In genomic region chr9:95256680-95257316, GRCm38 (mm10) we compare ENCODE assay signal across 23 mouse cellular contexts.
A peak's percentile ranks its signal among the peaks of the same experiment; 100 is the strongest.
DNase-seq lines count a peak whose midpoint lies in the region; ATAC-seq and TF ChIP-seq lines count a peak whose summit lies in the region.
"Had no signal": no experiment of that assay in that cellular context is flagged by ENCODE, and none has a peak within 500 bp of the region (broad histone marks: within the 10 kb centered on the region; RNA-seq: fewer than 3 reads in every experiment).

No protein-coding gene starts in this region.

- H3K27ac ChIP-seq in lung, embryonic 14.5 days (ENCODE audit: low read depth): no peak overlapping the region
- H3K27ac ChIP-seq in heart, embryonic 14.5 days (replicated peaks in 1 of 2; ENCODE audit: control insufficient read depth in 1 of 2, insufficient read depth in 1 of 2, low read depth in 2 of 2, low read length in 2 of 2): peak overlapping the region; percentile 83 to 90
- H3K27ac ChIP-seq: forebrain, embryonic 13.5 days; hindbrain, embryonic 12.5 days; left cerebral cortex, adult 2 months; macrophage; midbrain, embryonic 12.5 days; neural tube, embryonic 13.5 days had no signal

- TF ChIP-seq CTCF in lung, embryonic 14.5 days (IDR thresholded peaks at IDR 0.05; ENCODE audit: low read depth): no peak

- no peaks in the 10 kb centered on the region; the same call in 1 of the 2 replicates for H3K27me3 ChIP-seq in lung, embryonic 14.5 days (ENCODE audit: insufficient read depth, low read length)
- no peaks in the 10 kb centered on the region for H3K27me3 ChIP-seq in heart, embryonic 14.5 days (ENCODE audit: control insufficient read depth, insufficient read depth, low read length)
- H3K27me3 ChIP-seq: forebrain, embryonic 13.5 days; hindbrain, embryonic 12.5 days; midbrain, embryonic 12.5 days; neural tube, embryonic 13.5 days had no signal

- 29% methylated on average over 21 of the region's 21 CpGs for WGBS in lung, embryonic 14.5 days
- 26% methylated on average over 21 of the region's 21 CpGs for WGBS in heart, embryonic 14.5 days

- peak; percentile 62; the same call in 1 of the 2 replicates for ATAC-seq in lung, embryonic 14.5 days (ENCODE audit: insufficient read depth)
- ATAC-seq in heart, embryonic 14.5 days (ENCODE audit: insufficient number of reproducible peaks, insufficient read depth, low FRiP score, low read depth): peak; percentile 86
- ATAC-seq: forebrain, embryonic 13.5 days; inflammation-experienced regulatory T-cells, adult 6 months had no signal

- H3K4me3 ChIP-seq in lung, embryonic 14.5 days (ENCODE audit: low read depth, low read length): no peak overlapping the region
- H3K4me3 ChIP-seq in heart, embryonic 14.5 days (ENCODE audit: control insufficient read depth in 1 of 2, insufficient read depth in 1 of 2, low read depth in 1 of 2, low read length in 2 of 2): peak overlapping the region; percentile 31 to 35
- H3K4me3 ChIP-seq: forebrain, embryonic 13.5 days; hindbrain, embryonic 12.5 days; left cerebral cortex, adult 2 months; midbrain, embryonic 12.5 days; neural tube, embryonic 13.5 days had no signal

- peak overlapping the region; percentile 49 for H3K4me2 ChIP-seq in lung, embryonic 14.5 days
- peak overlapping the region; percentile 63 for H3K4me2 ChIP-seq in heart, embryonic 14.5 days (ENCODE audit: low read length)
- H3K4me2 ChIP-seq: forebrain, embryonic 13.5 days; hindbrain, embryonic 12.5 days; liver, embryonic 11.5 days; midbrain, embryonic 12.5 days; neural tube, embryonic 13.5 days had no signal

- peak; percentile 37 for DNase-seq in lung, embryonic 14.5 days
- no peak for DNase-seq in lung, postnatal 25 days (ENCODE audit: low spot score)
- DNase-seq in thymus, postnatal 14 days: peak; percentile 1
- no peak for DNase-seq in thymus, postnatal 36 days
- DNase-seq in lung, postnatal 4 days: peak; percentile 4 to 25
- no peak for DNase-seq in adipocyte (ENCODE audit: low spot score)
- DNase-seq in embryo, embryonic 11 days: no peak
- DNase-seq: cerebellum, adult 18-20 months; cerebellum, postnatal 25 days; kidney, adult 9 months; kidney, postnatal 36 days; layer of hippocampus, adult 9-11 months; right cerebral cortex, adult 18-20 months; thymus, postnatal 4 days had no signal

- H3K36me3 ChIP-seq in lung, embryonic 14.5 days (ENCODE audit: insufficient read depth): no peaks in the 10 kb centered on the region
- H3K36me3 ChIP-seq in heart, embryonic 14.5 days (ENCODE audit: control insufficient read depth, insufficient read depth, low read length): no peaks in the 10 kb centered on the region
- H3K36me3 ChIP-seq: hindbrain, embryonic 12.5 days; midbrain, embryonic 12.5 days; neural tube, embryonic 13.5 days had no signal

- H3K9ac ChIP-seq in lung, embryonic 14.5 days: no peak overlapping the region
- H3K9ac ChIP-seq in heart, embryonic 14.5 days (ENCODE audit: low read length): peak overlapping the region; percentile 38; the same call in 1 of the 2 replicates
- H3K9ac ChIP-seq: forebrain, embryonic 13.5 days; hindbrain, embryonic 12.5 days; midbrain, embryonic 12.5 days; neural tube, embryonic 13.5 days had no signal

- H3K4me1 ChIP-seq in lung, embryonic 14.5 days (ENCODE audit: insufficient read depth): 0 out of 2 replicates have a peak, but pooled peaks cover 3% of the 10 kb centered on the region
- H3K4me1 ChIP-seq in heart, embryonic 14.5 days (ENCODE audit: control insufficient read depth in 2 of 2, insufficient read depth in 2 of 2, low read length in 2 of 2): peaks cover 10 to 11% of the 10 kb centered on the region in 2 experiments
- H3K4me1 ChIP-seq: forebrain, embryonic 13.5 days; hindbrain, embryonic 12.5 days; midbrain, embryonic 12.5 days; neural tube, embryonic 13.5 days had no signal

- H3K9me3 ChIP-seq in lung, embryonic 14.5 days (ENCODE audit: low read depth, low read length): no peaks in the 10 kb centered on the region
- no peaks in the 10 kb centered on the region for H3K9me3 ChIP-seq in heart, embryonic 14.5 days (ENCODE audit: control insufficient read depth, low read length)
- H3K9me3 ChIP-seq: forebrain, embryonic 13.5 days; hindbrain, embryonic 12.5 days; midbrain, embryonic 12.5 days; neural tube, embryonic 13.5 days had no signal

Comparison
In these comparisons a context has a peak if more than half of its experiments do, and no peak if none do; other contexts are left out.
1. DNase-seq: peak in lung, embryonic 14.5 days (single experiment), thymus, postnatal 14 days (single experiment) and lung, postnatal 4 days (2 of 2); none in lung, postnatal 25 days (single experiment), thymus, postnatal 36 days (0 of 2), adipocyte (single experiment) and embryo, embryonic 11 days (single experiment).